Mouse (Mus musculus): Measurements from ENCODE around the gene Ifnlr1. TPM values are rescaled to one million over a fixed set of nuclear protein-coding genes. Genes with fewer than 3 reads are reported as not detected.
A peak's percentile ranks its signal among the peaks of the same experiment; 100 is the strongest.

The Ifnlr1 gene
- polyA plus RNA-seq, 1 experiment from 2014 or later = 2.1 TPM

DNA sequence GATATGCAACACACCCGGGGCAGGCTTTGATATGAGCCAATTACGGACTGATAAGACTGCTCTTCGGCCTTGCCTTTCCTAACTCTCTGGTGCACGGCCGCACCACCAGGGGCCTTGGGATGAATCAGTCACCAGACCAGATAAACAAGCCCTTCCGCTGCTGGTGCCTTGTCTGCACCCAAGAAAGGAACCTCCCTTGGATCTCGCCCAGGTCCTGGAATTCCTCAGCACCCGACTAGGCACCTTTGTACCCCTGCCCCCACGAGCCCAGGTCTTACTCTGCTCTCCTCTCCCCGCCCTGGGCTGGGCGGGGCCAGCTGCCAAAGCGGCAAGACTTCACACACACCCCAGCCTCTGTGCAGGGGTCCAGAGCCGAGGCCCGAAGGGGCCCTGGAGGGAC, 41.7 kb downstream of the Ifnlr1 start, which contains the start of gene Il22ra1:
Il22ra1 (plus strand) TSS at position 356 of the 400 bp plus-strand sequence.
- H3K36me3 ChIP-seq (ENCODE audit: control insufficient read depth, insufficient read depth, low read length) = no peaks in the 10 kb centered on the region
- WGBS = 13% methylated on average over 13 of the region's 14 CpGs
- H3K4me1 ChIP-seq (replicated peaks; ENCODE audit: control insufficient read depth, insufficient read depth, low read length) = peaks cover 8% of the 10 kb centered on the region; the same call in 1 of the 2 replicates
- H3K9me3 ChIP-seq (ENCODE audit: control insufficient read depth, low read length) = peaks cover 2% of the 10 kb centered on the region; the same call in 1 of the 2 replicates
- peak within 1 kb of the TSS; percentile 40; the same call in 1 of the 2 replicates for H3K9ac ChIP-seq (ENCODE audit: low read length)
- no peak within 1 kb of the TSS for H3K27ac ChIP-seq (ENCODE audit: low read length)
- peak; percentile 57; the same call in 1 of the 2 replicates for ATAC-seq (ENCODE audit: low read depth)
- H3K4me2 ChIP-seq (ENCODE audit: low read depth, low read length) = peak within 1 kb of the TSS; percentile 49
- H3K27me3 ChIP-seq (ENCODE audit: control insufficient read depth, insufficient read depth, low read depth, low read length) = no peaks in the 10 kb centered on the region
- peak within 1 kb of the TSS; percentile 26 for H3K4me3 ChIP-seq (ENCODE audit: low read length)

DNA sequence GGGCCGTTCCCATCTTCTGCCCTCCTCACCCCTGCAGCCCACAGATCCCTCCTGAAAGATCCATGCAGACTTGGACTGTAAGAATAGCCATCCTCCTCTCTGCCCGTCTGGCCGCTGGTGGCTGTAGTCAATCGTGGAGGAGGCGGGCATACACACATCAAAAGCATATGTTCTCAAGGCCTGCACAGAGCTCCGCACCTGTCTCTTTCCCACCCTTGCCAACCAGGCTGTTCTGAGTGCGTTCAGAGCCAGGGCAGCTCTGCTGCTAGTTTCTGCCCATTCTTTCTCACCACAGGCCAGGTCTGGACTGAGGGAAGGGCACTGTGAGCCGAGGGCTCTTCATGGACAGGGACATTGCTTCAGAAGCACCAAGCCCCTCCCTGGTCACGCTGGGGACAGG, 44.1 kb downstream of the Ifnlr1 start:
- H3K27ac ChIP-seq (ENCODE audit: low read length) = no peak overlapping the region
- 0 out of 2 replicates have a peak, but pooled peaks cover 5% of the 10 kb centered on the region for H3K9me3 ChIP-seq (ENCODE audit: control insufficient read depth, low read length)
- H3K4me1 ChIP-seq (replicated peaks; ENCODE audit: control insufficient read depth, insufficient read depth, low read length) = peaks cover 8% of the 10 kb centered on the region; the same call in 1 of the 2 replicates
- WGBS = 72% methylated on average over 9 of the region's 9 CpGs
- no peak for ATAC-seq (ENCODE audit: low read depth)
- H3K4me3 ChIP-seq (ENCODE audit: low read length) = no peak overlapping the region
- no peak overlapping the region for H3K4me2 ChIP-seq (ENCODE audit: low read depth, low read length)
- no peaks in the 10 kb centered on the region for H3K27me3 ChIP-seq (ENCODE audit: control insufficient read depth, insufficient read depth, low read depth, low read length)
- no peaks in the 10 kb centered on the region for H3K36me3 ChIP-seq (ENCODE audit: control insufficient read depth, insufficient read depth, low read length)
- H3K9ac ChIP-seq (ENCODE audit: low read length) = no peak overlapping the region

DNA sequence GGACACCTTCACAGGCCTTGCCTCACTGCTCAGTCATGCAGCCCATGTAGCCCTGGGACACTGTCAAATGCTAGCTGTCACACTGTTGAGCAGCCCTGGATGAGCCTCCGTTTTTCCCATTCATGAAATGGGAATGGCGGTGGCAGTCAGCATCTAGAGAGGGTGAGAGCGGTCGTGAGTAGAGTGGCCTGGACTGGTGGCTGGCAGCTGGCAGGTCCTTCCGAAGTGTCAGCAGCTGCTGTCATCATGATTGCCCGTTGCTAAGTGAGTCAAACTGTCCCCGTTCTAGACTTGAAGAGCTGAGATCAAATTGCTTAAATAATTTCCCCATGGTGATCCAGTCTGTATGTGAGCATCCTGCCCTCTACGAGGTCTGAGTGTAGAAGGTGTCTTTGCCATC, 44.9 kb downstream of the Ifnlr1 start:
- Histone ChIP-seq H3K27ac (ENCODE audit: low read length) (no peak overlapping the region), H3K9ac (ENCODE audit: low read length) (no peak overlapping the region), H3K4me3 (ENCODE audit: low read length) (no peak overlapping the region), H3K36me3 (ENCODE audit: control insufficient read depth, insufficient read depth, low read length) (no peaks in the 10 kb centered on the region), H3K4me1 (replicated peaks; ENCODE audit: control insufficient read depth, insufficient read depth, low read length) (peaks cover 8% of the 10 kb centered on the region; the same call in 1 of the 2 replicates), H3K9me3 (ENCODE audit: control insufficient read depth, low read length) (0 out of 2 replicates have a peak, but pooled peaks cover 5% of the 10 kb centered on the region), H3K4me2 (ENCODE audit: low read depth, low read length) (no peak overlapping the region), H3K27me3 (ENCODE audit: control insufficient read depth, insufficient read depth, low read depth, low read length) (no peaks in the 10 kb centered on the region)
- ATAC-seq (ENCODE audit: low read depth) = no peak
- WGBS = 56% methylated on average over 8 of the region's 8 CpGs

DNA sequence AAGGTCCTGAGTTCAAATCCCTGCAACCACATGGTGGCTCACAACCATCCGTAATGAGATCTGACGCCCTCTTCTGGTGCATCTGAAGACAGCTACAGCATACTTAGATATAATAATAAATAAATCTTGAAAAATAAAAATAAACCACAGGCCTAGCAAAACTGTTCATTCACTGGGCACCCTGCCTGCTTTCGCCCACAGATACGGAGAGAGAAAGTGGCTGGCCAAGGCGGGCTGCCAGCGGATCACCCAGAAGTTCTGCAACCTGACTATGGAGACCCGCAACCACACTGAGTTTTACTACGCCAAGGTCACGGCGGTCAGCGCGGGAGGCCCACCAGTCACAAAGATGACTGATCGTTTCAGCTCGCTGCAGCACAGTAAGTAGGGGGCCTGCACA, 47.8 kb downstream of the Ifnlr1 start:
- Histone ChIP-seq H3K4me2 (ENCODE audit: low read depth, low read length) (no peak overlapping the region), H3K9ac (ENCODE audit: low read length) (no peak overlapping the region)

DNA sequence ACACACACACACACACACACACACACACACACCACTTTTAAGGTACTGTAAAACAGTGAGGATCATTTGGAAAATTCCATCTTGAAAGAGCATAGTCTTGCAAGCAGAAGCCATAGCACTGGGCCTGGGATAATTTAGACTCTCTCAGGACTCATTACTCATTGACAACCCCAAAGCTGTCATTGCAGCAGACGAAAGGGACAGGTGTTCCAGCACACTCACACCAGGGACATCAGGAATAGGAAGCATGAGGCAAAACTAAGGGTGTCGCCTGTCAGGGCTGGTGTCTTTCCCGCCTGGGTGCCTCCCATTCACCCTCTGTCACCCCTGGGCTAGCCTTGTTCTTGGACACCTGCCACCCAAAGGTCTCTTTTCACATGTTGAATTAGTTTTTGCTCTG, 50.8 kb downstream of the Ifnlr1 start:
- H3K4me3 ChIP-seq (ENCODE audit: low read length) = no peak overlapping the region
- H3K9me3 ChIP-seq (ENCODE audit: control insufficient read depth, low read length) = 0 out of 2 replicates have a peak, but pooled peaks cover 5% of the 10 kb centered on the region
- no peak overlapping the region for H3K27ac ChIP-seq (ENCODE audit: low read length)
- no peaks in the 10 kb centered on the region for H3K27me3 ChIP-seq (ENCODE audit: control insufficient read depth, insufficient read depth, low read depth, low read length)
- H3K36me3 ChIP-seq (ENCODE audit: control insufficient read depth, insufficient read depth, low read length) = no peaks in the 10 kb centered on the region
- no peak for ATAC-seq (ENCODE audit: low read depth)
- no peak overlapping the region for H3K4me2 ChIP-seq (ENCODE audit: low read depth, low read length)
- WGBS = 64% methylated on average over 3 of the region's 3 CpGs
- no peak overlapping the region for H3K9ac ChIP-seq (ENCODE audit: low read length)
- no peaks in the 10 kb centered on the region for H3K4me1 ChIP-seq (replicated peaks; ENCODE audit: control insufficient read depth, insufficient read depth, low read length)

More for the DNA sequence above, 47.8 kb downstream of the Ifnlr1 start:
- WGBS = 92% methylated on average over 14 of the region's 14 CpGs
- 0 out of 2 replicates have a peak, but pooled peaks cover 5% of the 10 kb centered on the region for H3K9me3 ChIP-seq (ENCODE audit: control insufficient read depth, low read length)
- no peaks in the 10 kb centered on the region for H3K36me3 ChIP-seq (ENCODE audit: control insufficient read depth, insufficient read depth, low read length)
- no peak overlapping the region for H3K4me3 ChIP-seq (ENCODE audit: low read length)
- H3K27me3 ChIP-seq (ENCODE audit: control insufficient read depth, insufficient read depth, low read depth, low read length) = no peaks in the 10 kb centered on the region
- H3K4me1 ChIP-seq (replicated peaks; ENCODE audit: control insufficient read depth, insufficient read depth, low read length) = no peaks in the 10 kb centered on the region
- ATAC-seq (ENCODE audit: low read depth) = no peak
- H3K27ac ChIP-seq (ENCODE audit: low read length) = no peak overlapping the region

DNA sequence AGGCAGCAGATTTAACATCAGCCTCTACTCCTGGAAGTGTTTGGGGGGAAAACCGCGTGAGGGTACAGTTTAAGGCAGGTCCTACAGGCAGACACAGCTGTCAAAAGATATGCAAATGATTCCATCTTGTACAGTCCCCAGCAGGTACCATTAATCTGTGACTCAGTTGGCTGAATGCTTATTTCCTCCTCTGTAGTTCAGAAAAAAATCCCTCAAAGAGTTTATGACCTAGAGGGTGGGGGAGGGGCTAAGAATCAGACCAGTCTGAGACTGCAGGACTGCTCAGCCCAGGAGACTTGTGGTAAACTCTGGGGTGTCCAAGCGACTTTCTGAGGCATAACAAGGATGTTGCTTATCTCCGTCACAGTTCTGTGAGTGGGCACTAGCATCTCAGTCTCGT, 52.1 kb downstream of the Ifnlr1 start:
- Histone ChIP-seq H3K4me3 (ENCODE audit: low read length) (no peak overlapping the region), H3K36me3 (ENCODE audit: control insufficient read depth, insufficient read depth, low read length) (no peaks in the 10 kb centered on the region), H3K9me3 (ENCODE audit: control insufficient read depth, low read length) (0 out of 2 replicates have a peak, but pooled peaks cover 5% of the 10 kb centered on the region), H3K4me1 (replicated peaks; ENCODE audit: control insufficient read depth, insufficient read depth, low read length) (no peaks in the 10 kb centered on the region), H3K9ac (ENCODE audit: low read length) (no peak overlapping the region), H3K27me3 (ENCODE audit: control insufficient read depth, insufficient read depth, low read depth, low read length) (no peaks in the 10 kb centered on the region), H3K27ac (ENCODE audit: low read length) (no peak overlapping the region), H3K4me2 (ENCODE audit: low read depth, low read length) (no peak overlapping the region)
- WGBS = 29% methylated on average over 5 of the region's 5 CpGs
- no peak for ATAC-seq (ENCODE audit: low read depth)

DNA sequence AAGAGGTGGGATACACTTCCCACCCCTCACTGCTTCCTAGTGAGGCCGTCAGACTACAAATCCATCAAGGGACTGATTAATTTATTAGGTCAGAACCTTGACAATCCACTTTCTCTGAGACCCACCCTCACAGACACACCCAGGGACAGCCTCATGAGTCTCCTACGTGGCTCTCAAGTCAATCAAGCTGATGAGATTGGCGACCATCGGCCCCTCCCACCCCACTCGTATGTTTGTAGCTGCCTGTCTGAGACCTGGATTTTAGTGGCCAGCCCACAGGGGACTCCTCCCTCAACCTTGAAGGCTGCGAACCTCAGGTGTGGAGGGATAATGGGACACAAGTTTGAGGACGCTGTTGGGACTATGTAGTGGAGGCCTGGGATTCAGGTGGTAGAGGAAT, 53.1 kb downstream of the Ifnlr1 start:
- 48% methylated on average over 7 of the region's 7 CpGs for WGBS
- Histone ChIP-seq H3K4me3 (ENCODE audit: low read length) (no peak overlapping the region), H3K36me3 (ENCODE audit: control insufficient read depth, insufficient read depth, low read length) (no peaks in the 10 kb centered on the region), H3K4me2 (ENCODE audit: low read depth, low read length) (no peak overlapping the region), H3K27me3 (ENCODE audit: control insufficient read depth, insufficient read depth, low read depth, low read length) (no peaks in the 10 kb centered on the region), H3K9me3 (ENCODE audit: control insufficient read depth, low read length) (0 out of 2 replicates have a peak, but pooled peaks cover 5% of the 10 kb centered on the region), H3K27ac (ENCODE audit: low read length) (no peak overlapping the region), H3K4me1 (replicated peaks; ENCODE audit: control insufficient read depth, insufficient read depth, low read length) (peaks cover 3% of the 10 kb centered on the region; the same call in 1 of the 2 replicates), H3K9ac (ENCODE audit: low read length) (no peak overlapping the region)
- no peak for ATAC-seq (ENCODE audit: low read depth)

DNA sequence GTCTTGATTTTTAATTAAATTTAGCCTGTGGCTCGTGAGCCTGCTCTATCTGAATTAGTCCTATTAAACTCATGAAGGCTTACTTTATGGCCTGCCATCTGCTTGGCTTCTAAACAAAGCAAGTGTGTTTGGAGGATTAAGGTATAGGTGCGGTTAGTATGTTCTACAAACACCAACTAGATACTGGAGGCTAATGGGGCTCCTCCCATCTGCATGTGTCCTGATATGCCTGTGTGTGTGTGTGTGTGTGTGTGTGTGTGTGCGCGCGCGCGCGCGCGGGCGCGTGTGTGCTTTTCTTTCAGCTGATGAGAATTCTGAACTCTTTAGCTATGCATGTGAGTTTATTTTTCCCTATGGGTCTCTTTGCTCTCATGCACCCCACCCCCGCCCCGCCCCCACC, 53.6 kb downstream of the Ifnlr1 start:
- WGBS = 91% methylated on average over 14 of the region's 14 CpGs
- Histone ChIP-seq H3K4me3 (ENCODE audit: low read length) (no peak overlapping the region), H3K27ac (ENCODE audit: low read length) (no peak overlapping the region), H3K9me3 (ENCODE audit: control insufficient read depth, low read length) (0 out of 2 replicates have a peak, but pooled peaks cover 2% of the 10 kb centered on the region), H3K4me1 (replicated peaks; ENCODE audit: control insufficient read depth, insufficient read depth, low read length) (peaks cover 4% of the 10 kb centered on the region), H3K4me2 (ENCODE audit: low read depth, low read length) (no peak overlapping the region), H3K36me3 (ENCODE audit: control insufficient read depth, insufficient read depth, low read length) (no peaks in the 10 kb centered on the region), H3K9ac (ENCODE audit: low read length) (no peak overlapping the region), H3K27me3 (ENCODE audit: control insufficient read depth, insufficient read depth, low read depth, low read length) (no peaks in the 10 kb centered on the region)
- no peak for ATAC-seq (ENCODE audit: low read depth)

DNA sequence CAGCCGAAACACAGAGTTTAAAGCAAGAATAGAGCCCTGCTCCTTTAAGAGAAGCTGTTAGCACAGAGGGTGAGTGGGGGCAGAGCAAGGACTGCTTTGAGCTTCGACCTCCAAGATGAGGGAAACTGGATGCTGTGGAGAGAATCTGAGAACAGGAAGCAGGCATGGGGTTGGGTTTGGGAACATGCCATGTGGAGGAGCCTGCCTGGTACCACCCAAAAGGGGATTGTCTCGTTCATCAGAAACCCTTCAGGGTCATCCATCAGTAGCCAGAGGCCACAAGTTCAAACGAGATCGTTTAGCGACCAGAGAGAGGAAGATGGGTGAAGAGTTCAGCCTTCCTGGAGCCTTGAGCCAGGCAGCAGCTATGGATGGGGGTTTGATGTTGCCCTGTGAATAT, 57.4 kb downstream of the Ifnlr1 start:
- Histone ChIP-seq H3K4me3 (ENCODE audit: low read length) (no peak overlapping the region), H3K27ac (ENCODE audit: low read length) (no peak overlapping the region), H3K4me1 (replicated peaks; ENCODE audit: control insufficient read depth, insufficient read depth, low read length) (peaks cover 10% of the 10 kb centered on the region), H3K9me3 (ENCODE audit: control insufficient read depth, low read length) (no peaks in the 10 kb centered on the region), H3K4me2 (ENCODE audit: low read depth, low read length) (no peak overlapping the region), H3K9ac (ENCODE audit: low read length) (no peak overlapping the region), H3K27me3 (ENCODE audit: control insufficient read depth, insufficient read depth, low read depth, low read length) (no peaks in the 10 kb centered on the region), H3K36me3 (ENCODE audit: control insufficient read depth, insufficient read depth, low read length) (no peaks in the 10 kb centered on the region)
- ATAC-seq (ENCODE audit: low read depth) = no peak
- WGBS = 17% methylated on average over 6 of the region's 6 CpGs
